Mouse (Mus musculus) bone marrow macrophage, adult 2 months (primary cell): ENCODE data around the gene Abcc2.

Experiments used
- CTCF ChIP-seq: IDR thresholded peaks from 2 replicates; pipeline ENCODE4 v1.5.1; 2012; ENCODE audit warnings: low read depth, mild to moderate bottlenecking, low read length, moderate library complexity
- POLR2A ChIP-seq: IDR thresholded peaks from 2 replicates; pipeline ENCODE4 v1.6.1; 2012; ENCODE audit warnings: mild to moderate bottlenecking, low read depth, low read length, borderline replicate concordance

GRCm38 (mm10) chr19:43781980-43782379 is at the start of gene Abcc2:
- TF ChIP-seq CTCF (no peak), POLR2A (no peak)
